Mouse (Mus musculus): ENCODE data around the gene Gins1.

GRCm38 (mm10) chr2:150920543-150920942, 15.3 kb downstream of the Gins1 start:
- TF ChIP-seq CTCF (IDR thresholded peaks at IDR 0.05; ENCODE audit: control insufficient read depth, insufficient read depth, insufficient replicate concordance, low read depth, low read length) (no peak), POLR2A (IDR thresholded peaks at IDR 0.05; ENCODE audit: control insufficient read depth, low read depth, low read length) (no peak)

Data from testis, adult 2 months (tissue).